Mouse (Mus musculus) gastrocnemius, postnatal 4 days (tissue): ENCODE measurements around the gene Hoxc8. TPM values are rescaled to one million over a fixed set of nuclear protein-coding genes. Genes with fewer than 3 reads are reported as not detected.

Experiments
- DNase-seq, 2 experiments: peaks; one replicate each; pipeline ENCODE4 v3.0.0; 2021 to 2022; ENCODE audit warnings: low spot score in 2 of 2, mixed read lengths in 2 of 2
- long read RNA-seq, 2 experiments: library from polyadenylated mRNA; stranded (forward); transcript quantifications; one replicate each; pipeline ENCODE4 v2.0.0; 2021
- total RNA-seq, 2 experiments: library from RNA; stranded (reverse); gene quantifications; 2 replicates each; pipeline ENCODE4 v1.2.3; 2021

Gene Hoxc8
- total RNA-seq, result 1 to 10 TPM; 3.2 to 3.3 TPM
- long read RNA-seq, experiment 1, partial matches to known transcripts, result 0 of 1 reads
- long read RNA-seq, experiment 1, other reads (novel, unspliced or antisense), result 0 of 1 reads
- long read RNA-seq, experiment 2, partial matches to known transcripts, result 0 of 1 reads
- long read RNA-seq, experiment 2, other reads (novel, unspliced or antisense), result 0 of 1 reads

DNA sequence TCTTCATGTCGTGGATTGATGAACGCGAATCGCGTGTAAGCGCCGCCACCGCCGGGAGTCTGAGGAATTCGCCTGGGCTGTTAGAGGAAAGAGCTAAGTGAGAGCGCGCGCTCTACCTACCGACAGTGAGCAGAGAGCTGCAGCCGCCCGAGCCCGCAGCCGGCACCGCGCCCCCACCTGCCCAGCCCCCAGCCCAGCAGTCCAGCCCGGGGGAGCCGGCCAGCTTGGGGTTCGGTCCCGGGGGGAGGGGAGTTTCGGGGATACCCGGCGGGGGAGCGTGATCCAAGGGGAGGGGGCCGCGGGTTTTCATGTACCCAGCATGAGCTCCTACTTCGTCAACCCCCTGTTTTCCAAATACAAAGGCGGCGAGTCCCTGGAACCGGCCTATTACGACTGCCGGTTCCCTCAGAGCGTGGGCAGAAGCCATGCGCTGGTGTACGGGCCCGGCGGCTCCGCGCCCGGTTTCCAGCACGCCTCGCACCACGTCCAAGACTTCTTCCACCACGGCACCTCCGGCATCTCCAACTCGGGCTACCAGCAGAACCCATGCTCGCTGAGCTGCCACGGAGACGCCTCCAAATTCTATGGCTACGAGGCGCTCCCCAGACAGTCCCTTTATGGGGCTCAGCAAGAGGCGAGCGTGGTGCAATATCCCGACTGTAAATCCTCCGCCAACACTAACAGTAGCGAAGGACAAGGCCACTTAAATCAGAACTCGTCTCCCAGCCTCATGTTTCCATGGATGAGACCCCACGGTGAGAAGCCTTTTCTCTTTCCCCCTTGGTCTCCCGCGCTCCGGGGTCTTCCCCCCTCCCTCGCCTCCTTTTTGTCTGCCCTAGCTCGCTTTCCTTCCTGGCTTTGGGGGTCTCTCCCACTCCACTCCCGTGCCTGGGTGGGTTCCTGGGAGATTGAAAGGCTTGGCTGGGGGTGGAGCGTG lies at the start of gene Hoxc8:
Gene Hoxc8, plus strand, starts transcription at position 147 of the 937 bp plus-strand sequence.
- DNase-seq, result no peak

DNA sequence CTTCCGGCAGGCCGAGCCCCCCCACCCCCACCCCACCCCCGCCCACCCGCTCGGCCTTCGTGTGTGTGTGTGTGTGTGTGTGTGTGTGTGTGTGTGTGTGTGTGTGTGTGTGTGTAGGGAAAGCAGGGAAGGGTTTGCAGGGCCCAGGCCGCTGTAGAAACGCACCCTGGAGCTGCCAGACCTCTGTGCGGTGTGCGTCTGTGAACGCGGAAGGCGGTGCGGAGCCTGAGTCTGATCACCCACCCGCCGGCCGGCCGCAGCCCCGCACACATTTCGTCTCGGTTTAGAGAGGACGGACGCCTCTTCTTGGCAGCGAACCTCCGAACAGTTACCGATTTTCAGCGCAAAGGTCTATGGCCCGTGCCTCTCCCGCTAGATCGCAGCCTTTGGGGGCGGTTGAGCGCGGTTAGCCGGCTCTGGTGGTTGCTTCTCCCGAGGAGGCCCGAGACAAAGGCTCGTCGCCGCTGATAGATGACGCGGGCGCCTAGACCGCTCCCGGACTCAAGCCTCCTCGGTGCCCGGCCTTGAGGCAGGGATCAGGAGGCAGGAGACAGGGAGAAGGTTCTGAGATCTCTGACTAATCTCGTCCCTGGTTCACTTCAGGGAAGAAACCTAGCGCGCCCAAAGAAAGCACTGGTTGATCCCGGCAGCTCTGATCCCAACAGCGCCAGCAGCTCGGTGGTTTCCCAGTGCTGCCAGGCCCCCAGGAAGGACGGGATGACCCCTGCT lies 47.5 kb upstream of the Hoxc8 start:
- peak in 1 of 2 experiments; percentile 75 for DNase-seq

DNA sequence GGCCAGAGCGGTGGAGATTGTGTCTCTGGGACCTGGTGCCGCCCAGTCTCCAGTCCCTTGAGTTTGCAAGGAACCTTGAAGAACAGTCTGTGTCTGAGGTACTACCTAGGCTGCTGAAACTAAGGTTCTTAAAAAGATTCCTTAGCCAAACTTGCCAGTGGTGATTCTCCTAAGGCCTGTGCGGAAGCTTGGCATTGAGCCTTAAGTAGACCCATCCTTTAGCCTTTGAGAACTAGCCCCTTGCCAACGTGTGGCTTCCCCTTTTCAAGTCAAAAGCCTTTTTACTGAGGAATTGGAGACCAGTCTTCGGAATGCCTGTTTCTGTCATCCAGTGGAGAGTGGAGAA lies 47.0 kb upstream of the Hoxc8 start:
- DNase-seq, result no peak

DNA sequence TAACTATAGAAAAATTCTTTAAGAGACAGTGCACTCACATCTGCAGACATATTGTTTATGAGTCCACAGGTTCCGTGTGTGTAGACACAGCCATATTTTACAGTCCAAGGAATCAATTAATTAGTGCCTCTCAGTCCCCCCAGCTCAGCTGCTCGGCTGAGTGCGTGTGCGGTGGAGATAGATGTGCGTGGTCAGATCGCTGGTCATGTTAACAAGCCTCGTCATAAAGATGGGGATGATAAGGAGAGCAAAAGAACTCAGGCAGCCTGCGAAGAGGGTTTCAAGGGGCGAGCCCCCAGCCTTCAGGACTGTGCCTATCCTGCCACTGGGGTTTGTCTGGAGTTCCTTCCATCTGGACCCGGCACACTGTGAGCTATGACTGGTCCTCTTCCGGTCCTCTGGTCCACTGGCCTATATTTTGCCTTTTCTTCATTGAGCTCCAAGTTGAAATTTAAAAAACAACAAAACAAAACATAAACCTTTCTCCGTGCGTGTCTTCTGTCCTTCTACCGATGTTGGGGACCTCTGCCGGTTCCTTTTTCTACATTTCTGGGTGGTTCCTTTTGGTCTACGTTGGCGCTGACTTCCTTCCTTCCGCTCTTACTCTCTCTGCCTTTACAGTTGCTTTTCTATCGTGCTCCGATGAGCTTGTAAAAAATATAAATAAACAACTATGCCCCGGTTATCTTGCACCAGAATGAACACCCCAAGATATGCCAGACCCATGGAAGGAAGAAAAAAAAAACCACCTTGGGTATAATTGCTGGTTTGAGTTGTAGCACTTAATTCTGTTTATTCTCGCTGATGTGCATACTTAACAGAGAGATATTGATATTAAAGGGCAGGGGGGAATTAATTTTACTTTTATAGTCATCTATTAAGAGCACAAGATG lies 45.0 kb upstream of the Hoxc8 start:
- no peak for DNase-seq

DNA sequence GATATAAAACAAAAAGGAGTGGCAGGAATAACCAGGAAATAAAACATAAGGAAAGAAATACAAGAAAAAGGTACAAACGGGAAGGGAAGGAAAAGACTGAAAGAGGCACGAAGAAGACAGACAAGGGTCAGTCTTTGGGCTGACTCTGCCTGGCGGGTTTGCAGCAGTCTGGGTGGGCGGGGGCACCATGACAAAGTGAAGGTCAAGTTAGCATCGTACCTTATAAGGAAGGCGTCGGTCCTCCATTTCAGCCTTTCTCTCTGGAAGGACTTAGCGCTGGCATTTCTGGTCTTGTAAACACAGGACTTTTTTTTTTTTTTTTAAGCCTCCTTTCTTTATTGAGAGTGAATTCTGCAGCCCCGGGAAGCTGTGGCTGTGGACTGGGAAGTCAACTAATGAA lies 43.1 kb upstream of the Hoxc8 start:
- DNase-seq, result no peak

DNA sequence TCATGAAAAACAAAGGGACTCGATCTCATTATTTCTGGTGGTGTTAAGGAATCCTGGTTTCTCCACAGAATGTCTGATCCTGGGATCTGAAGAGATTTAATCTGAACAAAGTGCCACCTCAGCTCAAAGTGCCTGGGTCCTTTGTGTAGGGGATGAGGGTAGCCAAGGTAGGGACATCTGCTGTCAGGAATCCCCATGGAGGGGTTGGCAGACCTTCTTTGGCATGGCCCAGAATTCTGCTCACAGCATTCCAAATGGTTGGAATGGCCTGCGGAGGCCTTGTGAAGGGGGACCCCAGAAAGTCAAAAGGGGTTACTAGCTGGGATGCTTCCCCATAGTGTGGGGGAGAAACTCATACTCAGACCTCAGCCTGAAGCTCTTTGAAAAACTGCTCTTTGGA lies 41.6 kb upstream of the Hoxc8 start:
- no peak for DNase-seq

DNA sequence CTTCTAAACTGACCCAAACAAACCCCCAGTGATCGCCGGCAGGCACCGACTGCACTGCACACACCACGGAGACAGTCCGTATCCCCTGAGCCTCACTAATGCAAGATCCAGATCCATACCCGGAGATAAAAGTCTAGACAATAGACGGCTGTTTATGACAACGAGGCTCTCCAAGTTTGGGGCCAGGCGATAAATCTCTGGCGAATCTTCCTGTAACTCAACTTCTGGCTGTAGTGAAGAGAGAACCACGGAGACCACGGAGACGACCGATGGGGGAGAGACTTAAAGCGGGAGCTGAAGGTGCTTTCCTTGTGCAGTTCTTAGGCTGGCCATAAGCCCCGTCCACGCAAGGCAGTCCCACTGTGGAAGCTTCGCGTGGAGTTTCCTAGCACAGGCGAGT lies 40.7 kb upstream of the Hoxc8 start:
- DNase-seq, result no peak

DNA sequence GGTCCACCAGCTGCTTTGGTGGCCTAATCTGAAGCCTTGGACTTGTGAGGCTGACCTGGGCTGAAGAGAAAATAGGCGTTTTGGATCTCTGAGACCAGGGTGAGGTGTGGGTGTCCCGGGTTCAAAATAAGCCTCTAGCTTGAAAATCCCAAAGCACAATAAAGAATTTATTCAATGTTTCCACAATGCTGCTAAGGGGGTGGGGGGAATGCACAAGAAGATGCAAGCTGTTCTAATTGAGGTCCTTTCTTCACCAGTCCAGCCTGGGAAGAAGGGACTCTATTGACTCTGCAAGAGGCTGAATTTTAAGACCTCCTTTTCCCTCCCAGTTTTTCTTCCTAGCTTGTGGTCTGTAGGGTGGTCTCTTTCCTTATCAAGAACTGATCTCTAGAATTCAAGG lies 39.5 kb upstream of the Hoxc8 start:
- no peak for DNase-seq

DNA sequence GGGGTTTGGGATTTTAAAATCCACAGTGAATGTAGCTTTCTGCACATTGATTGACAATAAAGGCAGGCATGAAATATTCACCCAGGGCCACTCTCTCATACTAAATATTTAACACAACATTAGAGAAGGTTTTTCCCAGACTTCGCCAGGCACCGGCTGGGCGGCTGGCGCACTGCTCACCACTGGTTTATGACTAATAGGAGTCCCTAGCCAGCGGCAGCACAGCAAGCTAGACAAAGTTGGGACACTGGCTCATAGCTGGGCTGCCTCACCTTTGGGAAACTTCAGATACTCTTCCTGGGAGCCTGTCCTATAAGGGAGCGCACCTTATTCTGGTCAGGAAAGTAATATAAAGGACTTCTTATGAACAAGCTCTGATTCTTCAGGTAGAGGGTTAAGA lies 36.8 kb upstream of the Hoxc8 start:
- DNase-seq, result no peak

DNA sequence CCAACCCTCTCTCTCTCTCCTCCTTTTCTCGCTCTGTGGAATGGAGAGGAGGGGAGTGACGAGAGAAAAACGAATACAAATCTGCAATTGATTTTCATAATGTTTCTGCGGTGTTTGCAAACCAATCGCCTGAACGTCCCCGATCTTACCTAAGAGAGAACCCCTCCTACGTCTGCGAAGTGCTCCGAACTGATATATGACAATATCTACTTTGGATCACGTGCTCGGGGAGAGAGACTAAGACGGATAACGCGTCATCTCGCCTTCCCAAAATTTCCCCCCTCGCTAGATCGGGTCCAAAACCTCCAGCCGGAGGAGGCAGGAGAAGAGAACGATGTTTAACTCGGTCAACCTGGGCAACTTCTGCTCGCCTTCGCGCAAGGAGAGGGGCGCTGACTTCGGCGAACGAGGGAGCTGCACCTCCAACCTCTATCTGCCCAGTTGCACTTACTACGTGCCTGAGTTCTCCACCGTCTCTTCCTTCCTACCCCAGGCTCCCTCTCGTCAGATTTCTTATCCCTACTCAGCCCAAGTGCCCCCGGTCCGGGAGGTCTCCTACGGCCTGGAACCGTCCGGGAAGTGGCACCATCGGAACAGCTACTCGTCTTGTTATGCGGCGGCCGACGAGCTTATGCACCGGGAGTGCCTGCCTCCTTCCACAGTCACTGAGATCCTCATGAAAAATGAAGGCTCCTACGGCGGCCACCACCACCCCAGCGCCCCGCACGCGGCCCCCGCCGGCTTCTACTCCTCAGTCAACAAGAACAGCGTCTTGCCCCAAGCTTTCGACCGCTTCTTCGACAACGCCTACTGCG lies 36.0 kb upstream of the Hoxc8 start, which contains the start of gene Hoxc11:
Gene Hoxc11, plus strand, starts transcription at position 236 of the 815 bp plus-strand sequence.
- no peak for DNase-seq

DNA sequence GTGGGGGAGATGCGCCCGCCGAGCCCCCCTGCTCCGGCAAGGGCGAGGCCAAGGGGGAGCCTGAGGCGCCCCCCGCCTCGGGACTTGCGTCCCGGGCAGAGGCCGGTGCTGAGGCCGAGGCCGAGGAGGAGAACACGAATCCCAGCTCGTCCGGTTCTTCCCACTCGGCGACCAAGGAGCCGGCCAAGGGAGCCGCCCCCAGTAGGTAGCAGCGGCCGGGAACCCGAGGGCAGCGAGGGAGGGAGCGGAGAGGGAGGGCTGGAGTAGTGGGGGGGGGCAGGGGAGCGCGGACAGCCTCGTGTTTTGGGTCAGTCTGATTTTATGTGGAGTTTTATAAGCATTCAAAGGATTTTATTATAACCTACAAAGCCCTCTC lies 35.4 kb upstream of the Hoxc8 start:
- peak in 1 of 2 experiments; percentile 68 for DNase-seq

DNA sequence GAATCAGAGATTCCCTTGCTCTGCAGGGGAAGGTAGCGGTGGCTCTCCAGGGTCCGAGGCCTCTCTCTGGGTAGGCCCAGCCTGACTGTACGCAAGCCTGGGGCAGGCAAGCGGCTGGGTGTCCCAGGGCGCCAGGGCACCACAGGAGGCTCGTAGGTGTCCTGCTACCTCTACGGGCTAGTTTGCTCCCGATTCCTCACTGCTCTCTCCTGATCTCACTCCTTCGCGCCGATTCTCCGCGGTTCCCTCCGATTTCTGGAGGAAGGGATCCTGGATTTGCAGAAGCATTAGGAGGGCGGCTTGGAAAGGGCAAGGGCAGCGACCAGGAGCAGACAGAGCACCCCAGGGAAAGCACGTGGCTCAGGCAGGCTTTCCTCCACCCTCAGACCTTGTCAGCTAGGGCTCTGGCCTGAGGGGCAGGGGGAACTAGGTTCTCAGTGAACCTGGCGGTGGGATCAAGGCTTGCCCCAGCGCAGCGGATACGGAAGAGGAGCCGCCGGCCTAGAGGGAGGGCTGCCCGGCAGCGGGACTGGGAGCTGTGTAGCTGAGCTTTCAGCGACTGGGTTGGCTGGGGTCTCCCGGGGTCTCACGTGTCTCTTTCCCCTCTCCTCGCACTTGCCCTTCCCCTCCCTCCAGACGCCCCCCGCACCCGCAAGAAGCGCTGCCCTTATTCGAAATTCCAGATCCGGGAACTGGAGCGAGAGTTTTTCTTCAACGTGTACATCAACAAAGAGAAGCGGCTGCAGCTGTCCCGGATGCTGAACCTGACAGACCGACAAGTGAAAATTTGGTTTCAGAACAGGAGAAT lies 34.4 kb upstream of the Hoxc8 start:
- DNase-seq, result no peak

DNA sequence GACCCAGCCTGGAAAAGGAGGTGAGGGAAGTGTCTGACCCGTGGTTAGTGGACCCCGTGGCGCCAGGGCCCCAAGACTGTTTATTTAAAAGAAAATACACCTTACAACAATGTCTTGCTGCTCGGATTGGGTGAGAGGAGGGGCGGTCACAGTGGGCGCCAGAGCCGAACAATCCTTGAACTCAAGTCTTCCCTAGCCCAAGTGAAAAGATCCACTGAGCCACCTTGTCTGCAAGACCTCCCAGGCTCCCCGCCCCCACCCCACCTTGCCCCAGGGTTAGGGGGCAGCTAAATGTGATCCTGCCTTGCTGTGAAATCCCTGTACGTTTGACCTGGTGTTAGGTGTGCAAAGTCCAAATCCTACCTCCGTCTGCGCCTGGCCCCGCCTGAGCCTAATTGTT lies 33.5 kb upstream of the Hoxc8 start:
- no peak for DNase-seq

DNA sequence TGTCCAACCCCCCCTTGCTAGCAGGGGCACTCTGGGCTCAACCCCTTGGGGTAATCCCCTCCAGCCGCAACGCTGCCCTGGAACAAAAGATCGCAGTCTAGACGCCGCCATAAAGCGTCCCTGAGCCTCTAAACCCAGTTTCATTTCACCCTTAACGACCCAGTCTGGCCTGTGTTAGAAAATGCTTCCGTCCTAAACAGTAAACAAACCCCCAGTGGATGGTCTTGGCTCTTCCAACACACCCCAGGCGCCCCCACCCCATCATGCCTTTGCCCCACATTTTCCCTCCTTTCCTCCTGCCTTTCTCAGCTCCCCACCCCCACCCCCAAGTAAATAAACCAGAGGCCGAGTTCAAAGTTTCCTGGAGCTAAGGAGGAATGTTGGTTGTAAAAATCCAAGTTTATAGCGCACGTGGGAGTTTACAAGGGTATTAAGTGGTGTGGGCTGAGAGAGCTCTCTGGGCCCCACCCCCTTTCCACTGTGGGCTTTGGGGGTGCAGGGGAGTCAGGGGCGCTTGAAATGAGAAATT lies 30.7 kb upstream of the Hoxc8 start:
- no peak for DNase-seq

DNA sequence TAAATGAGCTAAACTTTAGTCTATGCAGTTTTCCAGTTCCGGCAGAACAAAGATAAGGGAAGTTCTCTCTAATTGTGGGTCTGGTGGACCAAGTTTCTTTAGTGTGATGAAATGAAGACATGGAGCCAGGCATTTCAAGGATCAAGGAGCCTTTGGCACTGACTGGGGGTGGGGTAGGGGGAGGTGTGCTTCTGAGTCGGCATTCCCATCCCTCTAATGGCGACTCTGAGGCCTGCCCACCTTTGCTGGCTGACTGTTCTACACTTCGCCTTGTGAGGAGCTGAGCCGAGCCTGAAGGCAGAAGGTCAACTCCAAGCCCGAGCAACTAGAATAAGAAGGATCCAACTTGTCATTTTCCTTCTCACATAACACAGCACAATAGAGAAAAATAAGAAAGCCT lies 28.7 kb upstream of the Hoxc8 start:
- no peak for DNase-seq

DNA sequence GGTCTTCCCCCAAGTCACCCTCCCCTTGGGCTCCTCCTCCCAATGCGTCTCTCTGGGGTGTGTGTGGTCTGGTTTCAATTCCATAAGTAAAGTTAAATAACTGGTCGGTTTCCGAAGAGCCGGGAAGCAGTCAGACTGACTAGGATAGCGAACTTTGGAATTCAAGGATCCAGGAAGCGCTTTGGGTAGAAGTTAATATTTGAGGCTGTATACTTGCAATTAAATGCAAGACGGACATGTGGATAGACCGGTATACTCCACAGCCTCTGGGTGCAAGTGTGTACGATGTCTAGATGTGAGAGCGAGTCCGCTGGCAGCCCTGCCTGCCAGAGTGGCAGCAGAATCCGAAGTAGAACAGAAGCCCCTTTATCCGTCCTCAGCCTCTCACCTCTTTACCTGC lies 27.9 kb upstream of the Hoxc8 start:
- no peak for DNase-seq

DNA sequence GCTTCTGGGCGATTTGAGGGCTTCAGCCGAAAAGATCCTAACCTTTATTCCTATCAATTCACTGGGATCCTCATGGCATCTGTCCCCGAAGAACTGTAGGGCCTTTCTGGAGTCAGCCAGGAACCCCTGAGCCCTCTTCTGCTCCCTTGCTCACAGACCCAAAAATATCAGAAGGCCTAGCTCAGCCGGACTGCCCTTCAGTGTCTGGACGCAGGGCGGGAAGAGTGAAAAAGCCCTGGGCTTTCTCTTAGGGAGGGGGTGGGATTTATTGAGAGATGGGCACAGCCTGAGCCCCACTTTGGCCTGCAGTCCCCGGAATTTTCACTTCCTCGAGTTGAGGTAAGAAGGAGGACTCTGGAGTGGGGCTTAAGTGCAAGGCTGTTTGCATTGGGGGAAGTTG lies 27.1 kb upstream of the Hoxc8 start:
- DNase-seq, result no peak

DNA sequence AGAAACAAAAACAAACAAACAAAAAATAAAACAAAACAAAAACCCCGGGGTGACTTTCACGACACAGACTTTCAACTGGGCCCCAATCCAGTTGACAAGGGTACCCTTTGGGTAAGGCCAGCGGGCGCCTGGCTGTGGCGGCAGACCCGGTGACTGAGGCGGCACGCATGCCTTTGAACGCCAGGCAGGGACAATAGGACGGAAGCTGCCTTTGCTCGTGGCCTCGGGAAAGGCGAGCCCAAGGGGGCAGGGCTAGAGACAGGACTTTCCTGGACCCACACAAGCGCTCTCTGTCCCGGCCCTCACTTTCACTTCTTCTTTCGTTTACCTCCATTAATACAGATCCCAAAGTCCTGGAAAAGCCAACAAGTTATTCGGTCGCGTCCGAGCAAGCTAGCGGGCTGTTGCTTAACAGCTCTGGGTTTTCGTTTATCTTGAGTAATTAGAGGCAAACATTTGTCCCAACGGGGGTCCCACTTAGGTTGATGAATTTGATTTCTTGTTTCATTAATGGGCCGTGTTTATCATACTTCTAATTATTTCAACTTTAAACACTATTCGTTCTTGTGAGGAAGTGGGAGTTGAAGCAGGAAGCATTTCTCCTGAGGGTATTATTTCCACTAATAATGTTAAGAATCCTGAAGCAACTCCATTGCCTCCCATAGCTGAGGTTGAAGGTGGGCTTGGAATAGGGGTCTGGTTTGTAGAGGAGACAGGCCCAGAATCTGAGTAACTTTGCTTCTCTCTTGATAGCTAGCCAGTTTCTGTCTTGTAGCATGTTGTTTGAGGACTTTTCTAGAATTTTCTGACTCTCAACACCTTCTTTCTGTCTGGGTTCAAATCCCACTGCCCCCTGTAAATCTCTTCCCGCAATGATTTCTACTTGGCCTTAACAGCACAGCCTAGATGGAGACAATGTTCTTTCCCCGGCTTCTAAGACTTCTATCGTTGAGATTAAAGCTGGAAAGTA lies 26.5 kb upstream of the Hoxc8 start:
- peak in 1 of 2 experiments; percentile 74 for DNase-seq
